In genomic region chr2:168764460-168764867, GRCm38 (mm10) we compare ENCODE assay signal across 10 mouse cellular contexts. TPM values are rescaled to one million over a fixed set of nuclear protein-coding genes. Genes with fewer than 3 reads are reported as not detected.
DNase-seq lines count a peak whose midpoint lies in the region; ATAC-seq and TF ChIP-seq lines count a peak whose summit lies in the region.
"Had no signal": no experiment of that assay in that cellular context is flagged by ENCODE, and none has a peak within 500 bp of the region (broad histone marks: within the 10 kb centered on the region; RNA-seq: fewer than 3 reads in every experiment).

No protein-coding gene starts in this region.

- peak overlapping the region; percentile 2; the same call in 1 of the 2 replicates for H3K27ac ChIP-seq in hindbrain, embryonic 10.5 days
- H3K27ac ChIP-seq in hindbrain, postnatal 0 days, result no peak overlapping the region
- H3K27ac ChIP-seq in hindbrain, embryonic 14.5 days, result no peak overlapping the region
- H3K27ac ChIP-seq in midbrain, embryonic 16.5 days (ENCODE audit: low read length), result no peak overlapping the region

- WGBS in hindbrain, embryonic 10.5 days, result 4% methylated on average over 9 of the region's 9 CpGs
- WGBS in hindbrain, postnatal 0 days, result 10% methylated on average over 9 of the region's 9 CpGs
- WGBS in hindbrain, embryonic 14.5 days, result 7% methylated on average over 9 of the region's 9 CpGs
- 8% methylated on average over 9 of the region's 9 CpGs for WGBS in midbrain, embryonic 16.5 days

- no peak for ATAC-seq in hindbrain, postnatal 0 days
- no peak for ATAC-seq in hindbrain, embryonic 14.5 days (ENCODE audit: low FRiP score)
- no peak for ATAC-seq in midbrain, embryonic 16.5 days
- ATAC-seq: inflammation-experienced regulatory T-cells, adult 6 months had no signal

- H3K4me1 ChIP-seq in hindbrain, embryonic 10.5 days (replicated peaks), result peaks cover 80% of the 10 kb centered on the region
- no peaks in the 10 kb centered on the region for H3K4me1 ChIP-seq in hindbrain, postnatal 0 days (ENCODE audit: insufficient read depth, low read length)
- H3K4me1 ChIP-seq in hindbrain, embryonic 14.5 days (replicated peaks; ENCODE audit: control insufficient read depth, insufficient read depth, low read length), result peaks cover 24% of the 10 kb centered on the region
- H3K4me1 ChIP-seq in midbrain, embryonic 16.5 days (ENCODE audit: control insufficient read depth, insufficient read depth, low read length), result peaks cover 37% of the 10 kb centered on the region

- TF ChIP-seq POLR2A in brain, embryonic 14.5 days (IDR thresholded peaks at IDR 0.05; ENCODE audit: borderline replicate concordance, extremely low read depth, insufficient read depth, insufficient read length, poor library complexity, severe bottlenecking), result no peak

- H3K4me2 ChIP-seq in hindbrain, postnatal 0 days (ENCODE audit: low read depth, low read length), result no peak overlapping the region
- H3K4me2 ChIP-seq in hindbrain, embryonic 14.5 days (replicated peaks), result peak overlapping the region; percentile 92
- H3K4me2 ChIP-seq in midbrain, embryonic 16.5 days (ENCODE audit: low read length), result peak overlapping the region; percentile 22

- H3K4me3 ChIP-seq in hindbrain, embryonic 10.5 days, result peak overlapping the region; percentile 90
- H3K4me3 ChIP-seq in hindbrain, postnatal 0 days (ENCODE audit: low read length), result no peak overlapping the region
- H3K4me3 ChIP-seq in hindbrain, embryonic 14.5 days (replicated peaks; ENCODE audit: low read length), result no peak overlapping the region; the same call in 1 of the 2 replicates
- peak overlapping the region; percentile 4; the same call in 1 of the 2 replicates for H3K4me3 ChIP-seq in midbrain, embryonic 16.5 days (ENCODE audit: low read depth, low read length)

- H3K27me3 ChIP-seq in hindbrain, embryonic 10.5 days (ENCODE audit: insufficient read depth, poor library complexity, severe bottlenecking), result peaks cover 20% of the 10 kb centered on the region
- H3K27me3 ChIP-seq in hindbrain, postnatal 0 days (ENCODE audit: insufficient read depth, low read length), result peaks cover 61% of the 10 kb centered on the region
- H3K27me3 ChIP-seq in hindbrain, embryonic 14.5 days (ENCODE audit: control insufficient read depth, insufficient read depth, low read length), result peaks cover 44% of the 10 kb centered on the region
- H3K27me3 ChIP-seq in midbrain, embryonic 16.5 days (ENCODE audit: control insufficient read depth, insufficient read depth, low read depth, low read length), result peaks cover 13% of the 10 kb centered on the region

- no peak overlapping the region for H3K9ac ChIP-seq in hindbrain, postnatal 0 days (replicated peaks; ENCODE audit: low read length)
- H3K9ac ChIP-seq in hindbrain, embryonic 14.5 days, result no peak overlapping the region
- no peak overlapping the region for H3K9ac ChIP-seq in midbrain, embryonic 16.5 days (ENCODE audit: low read depth, low read length)

- TF ChIP-seq CTCF in hindbrain, postnatal 0 days (IDR thresholded peaks at IDR 0.05; ENCODE audit: low read depth), result no peak
- no peak for TF ChIP-seq CTCF in brain, embryonic 14.5 days (IDR thresholded peaks at IDR 0.05; ENCODE audit: borderline replicate concordance, extremely low read depth, insufficient read depth, insufficient read length)

- H3K36me3 ChIP-seq in hindbrain, embryonic 10.5 days, result peaks cover 11% of the 10 kb centered on the region; the same call in 1 of the 2 replicates
- no peaks in the 10 kb centered on the region for H3K36me3 ChIP-seq in hindbrain, postnatal 0 days (ENCODE audit: insufficient read depth, low read length)
- H3K36me3 ChIP-seq in hindbrain, embryonic 14.5 days (replicated peaks; ENCODE audit: control insufficient read depth, insufficient read depth), result no peaks in the 10 kb centered on the region
- no peaks in the 10 kb centered on the region for H3K36me3 ChIP-seq in midbrain, embryonic 16.5 days (ENCODE audit: control insufficient read depth, insufficient read depth, low read length)

- no peaks in the 10 kb centered on the region for H3K9me3 ChIP-seq in hindbrain, embryonic 10.5 days
- H3K9me3 ChIP-seq in hindbrain, postnatal 0 days (ENCODE audit: low read length), result no peaks in the 10 kb centered on the region
- H3K9me3 ChIP-seq in hindbrain, embryonic 14.5 days (ENCODE audit: control insufficient read depth, low read length), result no peaks in the 10 kb centered on the region
- no peaks in the 10 kb centered on the region for H3K9me3 ChIP-seq in midbrain, embryonic 16.5 days (replicated peaks; ENCODE audit: control insufficient read depth, low read length, poor library complexity, severe bottlenecking)

- DNase-seq in hindbrain, embryonic 10.5 days (ENCODE audit: low spot score), result no peak
- DNase-seq in hindbrain, postnatal 0 days (ENCODE audit: low spot score), result no peak
- DNase-seq in brain, embryonic 14.5 days (ENCODE audit: low read depth), result peak; percentile 80
- DNase-seq in hindbrain, embryonic 14.5 days (ENCODE audit: low spot score), result no peak
- DNase-seq in cerebellum, adult 9-11 months, result no peak
- DNase-seq in kidney, adult 9 months, result no peak
- no peak for DNase-seq in right cerebral cortex, postnatal 25 days

RNA-seq across cellular contexts. Expression of gene Sall4, which starts 3.3 kb away (rescaled TPM):
- polyA plus RNA-seq in hindbrain, embryonic 10.5 days (2016; fragmentation: Nextera tagmentation; extraction: Ambion mirVana), result 19.0 and 44.4 TPM in 2 replicates
- 0.31 and 0.32 TPM in 2 replicates for total RNA-seq in hindbrain, postnatal 0 days (2014; rRNA removed)
- polyA plus RNA-seq in hindbrain, postnatal 0 days (2015; fragmentation: Nextera tagmentation; extraction: Ambion mirVana), result 0.10 and 0.16 TPM in 2 replicates
- 1.0 and 1.2 TPM in 2 replicates for polyA plus RNA-seq in brain, embryonic 14.5 days (2012; rRNA removed)
- 0.37 and 1.7 TPM in 2 replicates for polyA plus RNA-seq in hindbrain, embryonic 14.5 days (2014; fragmentation: Nextera tagmentation; extraction: Ambion mirVana)
- polyA plus RNA-seq in midbrain, embryonic 16.5 days (2015; fragmentation: Nextera tagmentation; extraction: Ambion mirVana), result 0.84 and 1.9 TPM in 2 replicates
- polyA plus RNA-seq: gonadal fat pad, adult 2 months had no signal

RNA-seq across cellular contexts. Expression of gene Atp9a, which starts 22.3 kb away (rescaled TPM):
- 14.6 and 20.1 TPM in 2 replicates for polyA plus RNA-seq in hindbrain, embryonic 10.5 days (2016; fragmentation: Nextera tagmentation; extraction: Ambion mirVana)
- total RNA-seq in hindbrain, postnatal 0 days (2014; rRNA removed), result 577 and 607 TPM in 2 replicates
- polyA plus RNA-seq in hindbrain, postnatal 0 days (2015; fragmentation: Nextera tagmentation; extraction: Ambion mirVana), result 127 and 130 TPM in 2 replicates
- polyA plus RNA-seq in brain, embryonic 14.5 days (2012; rRNA removed), result 197 and 302 TPM in 2 replicates
- polyA plus RNA-seq in hindbrain, embryonic 14.5 days (2014; fragmentation: Nextera tagmentation; extraction: Ambion mirVana), result 77.1 and 82.0 TPM in 2 replicates
- polyA plus RNA-seq in midbrain, embryonic 16.5 days (2015; fragmentation: Nextera tagmentation; extraction: Ambion mirVana), result 88.4 and 97.1 TPM in 2 replicates

Comparison
In these comparisons a context has a peak if more than half of its experiments do, and no peak if none do; other contexts are left out.
1. H3K4me3 ChIP-seq: peak in hindbrain, embryonic 10.5 days (single experiment) and midbrain, embryonic 16.5 days (single experiment); none in hindbrain, postnatal 0 days (single experiment) and hindbrain, embryonic 14.5 days (single experiment).